Mouse (Mus musculus): ENCODE measurements around the gene Ate1. TPM values are rescaled to one million over a fixed set of nuclear protein-coding genes. Genes with fewer than 3 reads are reported as not detected.
A peak's percentile ranks its signal among the peaks of the same experiment; 100 is the strongest.
"Not testable (repeated sequence)": the region's sequence is repeated elsewhere in the genome, so short reads cannot be mapped to it uniquely, and the experiment has no call there.

Ate1 gene
- polyA plus RNA-seq, 2 experiments from 2014 or later: 35.8 to 41.8 TPM

DNA sequence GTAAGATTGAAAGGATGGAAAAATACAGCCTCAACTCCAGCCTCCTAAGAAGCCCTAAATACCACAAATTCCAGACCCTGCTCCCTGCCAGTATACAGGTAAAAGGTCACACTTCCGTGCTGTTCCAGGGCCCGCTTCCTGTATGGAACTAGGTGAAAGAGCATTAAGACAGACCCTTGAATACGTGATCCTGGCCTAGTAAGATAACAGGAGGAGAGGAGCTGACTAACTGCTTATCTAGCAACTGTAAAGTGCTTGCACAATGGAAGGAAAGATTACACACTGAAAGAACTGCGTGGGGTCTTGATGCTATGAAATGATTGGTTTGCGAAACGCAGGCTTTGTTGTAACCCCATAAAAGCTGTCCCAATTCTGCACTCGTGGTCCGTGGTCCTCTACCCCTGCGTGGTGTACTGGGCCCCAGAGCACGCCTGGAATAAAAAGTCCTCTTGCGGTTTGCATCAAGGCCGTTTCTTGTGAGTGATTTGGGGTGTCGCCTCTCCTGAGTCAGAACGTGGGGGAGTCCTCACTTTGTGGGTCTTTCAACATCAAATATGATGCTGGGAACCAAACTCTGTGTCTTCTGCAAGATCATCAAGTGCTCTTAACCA is 748 bp upstream of the Ate1 start:
- no peak for ATAC-seq

DNA sequence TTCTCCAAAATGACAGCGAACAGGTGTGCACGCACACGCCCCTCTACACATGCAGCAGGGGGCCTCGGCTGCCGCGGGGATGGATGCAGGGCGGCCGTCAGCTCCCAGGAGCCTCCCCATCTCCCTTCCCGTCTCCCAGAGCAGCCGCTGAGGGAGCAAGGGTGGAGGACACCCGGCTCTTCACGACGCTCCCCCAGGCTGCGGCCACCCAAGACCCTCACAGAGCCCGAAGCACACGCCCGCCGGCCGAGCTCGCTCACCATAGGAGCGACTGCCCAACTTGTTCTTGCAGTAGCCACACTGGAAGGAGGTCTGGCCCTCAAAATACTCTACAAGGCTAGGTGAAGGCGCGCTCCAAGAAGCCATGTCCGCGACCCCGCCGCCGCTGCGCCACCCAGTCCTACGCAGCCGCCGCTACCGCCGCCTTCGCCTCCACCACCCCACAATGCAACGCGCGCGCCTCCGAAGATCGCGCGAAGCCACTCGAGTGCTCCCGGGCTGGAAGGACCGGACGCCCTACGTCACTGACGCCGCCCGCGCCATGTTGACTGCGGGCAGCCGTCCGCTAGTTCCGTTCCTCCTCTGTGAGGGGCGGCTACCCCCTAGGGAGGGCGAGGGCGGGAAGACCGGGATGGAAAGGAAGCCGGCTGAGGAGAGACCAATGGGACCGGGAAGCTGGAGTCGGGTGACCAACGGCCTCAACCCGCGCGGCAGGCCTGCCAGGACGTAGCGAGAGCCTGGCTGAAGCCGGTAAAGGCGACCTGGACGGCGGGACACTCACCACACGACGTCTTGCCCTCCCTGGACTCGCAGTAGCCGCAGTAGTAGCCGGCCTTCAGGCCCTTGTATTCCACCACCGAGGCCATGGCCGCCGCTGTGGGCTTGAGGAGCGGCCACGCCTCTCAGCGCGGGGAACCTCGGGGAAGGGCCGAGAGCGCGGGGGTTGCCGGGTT is 797 bp downstream of the Ate1 start:
- ATAC-seq: peak; percentile 97

DNA sequence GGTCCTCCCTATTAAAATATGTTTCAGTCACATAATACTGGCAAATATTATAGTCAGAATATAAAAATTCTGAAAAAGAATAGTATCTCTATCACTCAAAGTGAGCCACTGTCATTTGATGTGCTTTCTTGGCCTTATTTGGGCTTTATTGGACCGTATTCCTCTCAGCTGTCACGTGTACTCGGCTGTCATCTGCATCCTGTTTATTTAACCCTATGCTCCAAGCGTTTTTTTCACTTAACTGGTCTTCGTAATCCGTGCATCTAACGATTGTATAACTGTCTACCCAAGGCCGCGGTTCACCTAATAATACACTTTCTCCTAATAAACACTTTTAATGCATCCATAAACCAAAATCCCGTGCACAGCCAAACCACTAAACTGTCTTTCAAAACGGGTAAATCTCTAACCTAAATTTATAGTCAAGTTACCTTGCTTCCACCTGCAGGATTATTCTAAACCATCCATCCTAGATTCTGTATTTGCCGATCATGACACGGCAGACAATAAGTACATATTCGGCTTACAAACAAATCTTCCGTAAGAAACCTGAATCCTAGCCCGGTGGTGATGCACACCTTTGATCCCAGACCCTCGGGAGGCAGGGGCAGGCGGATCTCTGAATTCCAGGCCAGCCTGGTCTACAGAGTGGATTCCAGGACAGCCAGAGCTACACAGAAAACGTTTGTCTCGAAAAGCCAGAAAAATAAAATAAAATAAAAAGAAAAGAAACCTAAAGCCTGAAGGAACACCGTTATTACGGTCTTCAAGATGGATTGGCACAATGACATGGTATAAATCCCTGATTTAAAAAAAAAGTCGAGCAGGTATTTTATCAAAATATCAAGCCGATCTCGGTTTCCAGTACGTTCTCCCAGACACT is 1.7 kb downstream of the Ate1 start:
- ATAC-seq: no peak

DNA sequence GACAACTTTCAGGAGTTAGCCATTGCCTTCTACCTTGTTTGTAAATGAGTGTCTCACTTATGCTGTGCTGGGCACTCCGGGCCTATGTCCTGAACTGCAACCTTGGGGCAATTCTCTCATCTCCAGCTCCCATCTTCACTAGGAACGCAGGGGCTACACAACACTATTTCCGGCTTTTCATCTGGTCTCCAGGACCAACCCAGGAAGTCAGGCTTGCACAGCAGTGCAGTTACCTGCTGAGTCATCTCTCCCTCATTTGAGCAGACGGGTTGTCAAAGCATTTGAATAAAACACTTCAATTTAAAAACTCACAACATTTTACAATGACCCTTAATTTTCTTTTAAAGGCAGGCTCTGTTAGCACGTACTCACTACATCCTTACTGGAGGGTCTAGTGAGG is 9.9 kb downstream of the Ate1 start:
- ATAC-seq: no peak

DNA sequence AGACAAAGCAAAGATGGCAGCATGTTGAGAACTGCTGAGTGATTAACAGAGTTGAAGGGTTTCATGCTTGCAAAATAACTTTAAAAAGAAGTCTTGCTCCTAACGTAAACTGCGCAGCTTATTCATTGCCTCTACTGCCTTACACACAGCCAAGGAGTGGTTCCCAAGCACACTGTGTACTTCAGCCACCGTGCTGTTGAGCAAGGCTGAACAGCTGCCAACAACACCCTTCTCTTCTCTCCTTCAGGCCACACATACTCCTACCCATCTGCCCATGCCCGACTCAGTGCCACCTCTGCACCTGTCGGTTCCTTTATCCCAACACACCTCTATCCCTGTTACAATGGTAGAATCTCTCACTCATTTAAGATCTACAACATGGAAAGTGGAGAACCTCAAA is 17.2 kb downstream of the Ate1 start:
- ATAC-seq: no peak

DNA sequence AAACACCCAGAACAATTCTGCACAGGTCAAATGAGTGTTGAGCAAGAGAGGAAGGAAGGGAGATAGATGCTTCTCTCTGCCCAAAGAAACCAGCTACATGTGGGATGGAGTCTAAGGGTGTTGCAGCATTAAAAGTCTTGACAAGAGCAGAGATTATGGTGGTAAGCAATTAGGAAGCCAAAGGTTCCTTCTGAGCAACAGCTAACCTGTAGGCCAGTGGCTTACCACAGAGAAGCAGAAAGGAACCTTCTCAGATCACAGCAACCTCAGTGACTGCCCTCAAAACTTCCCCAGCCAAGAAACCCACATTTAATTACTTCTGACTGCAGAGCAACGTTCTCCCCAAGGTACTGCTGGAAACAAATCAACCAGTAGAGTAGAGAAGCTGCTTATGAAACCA is 18.7 kb downstream of the Ate1 start:
- no peak for ATAC-seq

DNA sequence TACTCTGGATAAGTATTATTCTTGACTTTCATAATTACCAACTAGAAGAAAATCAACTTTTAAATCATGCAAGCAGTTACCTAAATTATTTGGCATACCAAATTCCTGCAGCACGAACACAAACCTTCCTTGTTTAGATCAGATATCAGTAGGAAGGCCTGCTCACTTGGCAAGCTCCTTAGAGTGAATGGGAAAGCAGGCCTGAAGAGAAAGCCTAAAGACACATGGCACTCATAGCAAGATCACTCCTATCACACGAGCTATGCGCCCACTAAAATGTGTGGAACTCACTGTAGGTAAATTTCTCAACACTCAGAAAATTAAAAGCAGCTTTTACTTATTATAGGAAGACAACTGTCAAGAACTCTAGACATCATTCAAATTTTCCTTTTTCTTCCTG is 26.8 kb downstream of the Ate1 start:
- ATAC-seq: no peak

DNA sequence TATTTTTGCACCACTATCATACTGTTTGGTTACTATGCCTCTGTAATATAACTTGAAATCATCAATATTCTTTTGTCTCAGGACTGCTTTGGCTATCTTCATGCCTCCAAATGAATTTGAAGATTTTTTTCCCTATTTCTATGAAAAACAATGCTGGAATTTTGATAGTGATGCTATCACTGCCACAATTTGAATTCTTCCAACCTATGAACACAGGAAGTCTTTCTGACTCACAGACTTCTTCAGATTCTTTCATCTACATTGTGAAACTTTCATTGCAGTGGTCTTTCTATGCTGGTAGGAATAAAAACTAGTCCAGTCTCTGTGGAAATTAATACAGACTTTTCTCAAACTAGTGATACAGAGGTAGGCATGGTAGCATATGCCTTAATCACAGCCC is 28.1 kb downstream of the Ate1 start:
- ATAC-seq: no peak

DNA sequence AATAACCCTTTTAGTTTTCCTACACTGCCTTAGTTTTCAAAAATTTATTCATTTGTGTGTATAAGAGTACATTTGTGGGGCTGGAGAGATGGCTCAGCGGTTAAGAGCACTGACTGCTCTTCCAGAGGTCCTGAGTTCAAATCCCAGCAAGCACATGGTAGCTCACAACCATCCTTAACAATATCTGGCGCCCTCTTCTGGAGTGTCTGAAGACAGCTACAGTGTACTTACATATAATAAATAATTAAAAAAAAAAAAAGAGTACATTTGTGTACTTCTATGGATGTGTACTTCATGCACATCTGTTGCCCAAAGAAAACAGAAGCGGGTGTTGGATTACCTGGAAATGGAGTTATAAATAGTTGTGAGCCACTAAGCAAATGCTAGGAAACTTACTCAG is 41.2 kb downstream of the Ate1 start:
- ATAC-seq: not testable (repeated sequence)

DNA sequence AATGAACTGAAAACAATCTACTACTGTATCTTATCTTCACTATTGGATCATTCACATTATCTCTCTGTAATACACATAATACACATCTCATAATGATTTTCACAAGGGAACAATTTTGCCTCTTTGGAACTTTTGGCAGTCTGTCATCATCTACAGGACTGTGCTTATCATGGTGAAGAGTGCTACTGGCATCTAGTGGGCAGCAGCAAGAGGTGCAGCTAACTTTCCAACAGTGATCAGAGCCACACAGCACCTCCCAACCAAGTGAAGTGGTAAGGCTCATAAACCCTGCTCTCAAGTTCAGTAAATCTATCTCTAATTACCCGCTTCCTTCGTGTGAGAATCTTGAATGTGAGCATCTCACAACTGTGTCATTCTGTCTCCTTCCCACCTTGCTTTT is 44.2 kb downstream of the Ate1 start:
- peak; percentile 61 for ATAC-seq

DNA sequence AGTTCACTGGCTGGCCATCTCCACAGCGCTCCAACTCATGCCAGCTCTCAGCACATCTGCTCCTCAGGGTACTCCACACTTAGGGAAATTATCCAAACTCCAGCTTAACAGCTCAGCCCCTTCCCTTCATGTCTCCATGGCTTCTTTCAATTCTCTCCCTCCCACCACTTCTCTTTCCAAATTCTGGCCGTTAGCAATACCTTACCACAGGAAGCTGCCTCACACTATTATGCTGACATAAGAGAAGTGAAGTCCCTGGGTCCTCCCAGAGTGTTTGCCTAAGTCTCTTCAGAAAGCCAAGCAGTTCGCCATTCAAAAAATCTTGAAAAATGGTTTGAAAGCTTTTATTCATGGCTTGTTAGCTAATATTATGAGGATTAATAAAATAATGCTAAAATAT is 46.3 kb downstream of the Ate1 start:
- no peak for ATAC-seq

DNA sequence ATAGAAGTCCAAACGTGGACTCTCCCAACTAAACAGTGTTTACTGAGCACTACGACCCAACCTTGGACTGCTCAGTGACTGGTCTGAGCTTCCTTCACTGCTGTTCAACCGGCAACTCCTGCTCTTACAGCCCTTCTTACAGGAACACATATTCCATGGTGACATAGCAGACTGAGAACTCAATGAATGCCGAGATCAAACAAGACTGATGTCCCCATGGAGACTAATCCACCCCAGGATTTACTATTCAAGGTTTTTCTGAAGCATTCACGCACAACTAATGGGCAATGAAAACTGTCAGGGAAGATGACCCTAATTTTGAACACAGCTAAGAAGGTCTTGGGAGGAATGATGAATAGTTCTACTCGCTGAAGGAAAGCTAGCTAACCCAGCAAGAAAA is 47.5 kb downstream of the Ate1 start:
- no peak for ATAC-seq

DNA sequence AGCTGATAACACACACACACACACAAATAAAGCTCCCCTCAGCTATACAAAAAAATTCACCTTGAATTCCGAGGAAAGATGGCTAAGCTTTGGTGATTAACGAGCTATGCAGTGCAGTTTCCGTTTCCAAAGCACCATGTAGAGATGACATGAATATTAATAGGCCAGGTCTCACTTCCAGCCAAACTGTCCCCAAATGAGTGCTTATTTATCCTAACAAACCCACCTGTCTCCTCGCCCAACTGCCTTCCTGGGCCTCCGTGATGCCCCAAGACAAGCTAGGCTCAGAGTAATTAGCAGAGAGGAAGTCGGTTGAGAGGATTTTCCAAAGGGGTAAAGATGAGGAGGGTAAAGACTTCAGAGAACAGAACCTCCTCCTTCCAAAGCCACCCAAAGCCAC is 49.1 kb downstream of the Ate1 start:
- ATAC-seq: no peak

DNA sequence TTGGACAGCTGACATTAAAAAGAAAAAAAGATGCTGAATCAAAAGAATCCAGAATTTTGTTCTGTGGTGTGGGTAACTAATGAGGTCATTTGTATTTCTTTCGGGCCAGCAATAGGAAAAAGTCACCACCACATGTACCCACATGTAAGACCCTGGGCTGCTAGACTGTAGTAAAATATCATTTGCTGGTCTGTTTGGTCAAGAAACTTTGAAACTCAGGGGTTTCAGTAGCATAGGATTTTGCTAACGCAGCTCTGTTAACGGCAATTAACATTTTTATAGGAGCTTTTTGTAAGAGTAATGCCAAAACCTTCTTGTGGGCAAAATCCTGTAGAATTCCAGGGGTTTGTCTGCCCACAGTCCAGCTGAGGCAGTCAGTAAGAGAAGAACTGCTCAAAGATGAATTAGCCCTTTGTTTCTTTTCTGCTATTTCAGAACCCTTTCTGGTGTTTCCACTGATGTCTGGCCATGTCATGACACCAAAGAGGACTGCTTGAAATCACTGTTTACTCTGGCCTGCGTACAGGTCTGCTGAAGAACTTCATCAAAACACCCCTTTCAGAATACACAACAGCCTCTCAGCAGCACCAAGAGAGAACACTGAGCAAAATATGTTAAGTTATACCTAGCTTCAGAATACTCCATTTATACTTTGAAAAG is 64.5 kb downstream of the Ate1 start:
- no peak for ATAC-seq

DNA sequence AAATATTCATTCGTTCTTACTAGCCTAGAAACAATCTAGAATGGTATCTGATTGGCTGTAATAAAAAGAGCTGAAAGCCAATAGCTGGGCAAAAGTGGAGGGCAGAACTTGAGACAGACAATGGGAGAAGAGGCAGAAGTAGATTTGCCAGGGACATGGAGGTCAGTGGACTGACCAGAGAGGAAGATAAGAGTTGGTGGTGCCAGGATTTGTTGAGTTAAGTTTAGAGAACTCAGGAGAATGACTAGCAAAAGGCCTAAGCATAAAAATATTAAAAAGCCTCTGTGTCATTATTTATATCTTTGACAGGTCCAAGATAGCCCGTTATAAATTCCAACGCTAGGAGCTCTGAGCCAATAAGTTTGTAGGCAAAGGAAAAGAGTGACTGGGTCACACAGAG is 65.9 kb downstream of the Ate1 start:
- no peak for ATAC-seq

DNA sequence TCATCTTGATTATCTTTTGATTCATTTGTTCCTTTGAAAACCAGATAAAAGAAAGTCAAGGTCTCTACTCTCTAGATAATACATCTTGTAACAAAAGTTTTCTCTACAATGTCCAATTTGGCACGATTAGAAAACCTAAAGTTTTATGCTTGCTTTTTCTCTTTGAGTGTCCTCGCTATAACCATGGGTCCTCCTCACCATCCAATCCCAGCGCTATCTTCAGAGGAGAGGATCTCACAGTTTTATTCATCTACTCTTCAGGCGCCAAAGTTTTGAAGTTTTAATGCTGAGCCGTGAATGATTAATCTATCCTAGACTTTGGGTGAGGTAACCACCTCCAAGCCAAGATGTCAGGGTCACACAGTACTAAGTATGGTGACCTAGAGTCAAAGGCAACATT is 84.4 kb downstream of the Ate1 start:
- ATAC-seq: no peak

DNA sequence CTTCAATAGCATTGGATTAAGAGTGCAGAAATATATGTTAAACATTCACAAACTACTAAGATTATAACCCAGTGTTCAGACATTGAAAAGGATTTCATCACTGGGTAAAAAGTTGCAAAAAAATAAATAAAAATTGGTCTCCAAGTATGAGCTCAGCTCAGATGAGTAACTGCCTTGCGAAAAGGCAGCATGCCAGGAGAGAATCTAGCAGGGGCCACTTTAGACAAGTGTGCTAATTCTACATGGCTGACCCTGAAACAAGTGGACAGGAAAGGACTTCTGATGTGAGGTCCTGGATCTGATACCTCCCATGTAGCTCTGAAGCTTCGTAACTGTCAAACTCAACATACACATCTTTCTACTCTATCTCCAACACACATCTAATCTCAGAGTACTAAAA is 88.0 kb downstream of the Ate1 start:
- no peak for ATAC-seq

DNA sequence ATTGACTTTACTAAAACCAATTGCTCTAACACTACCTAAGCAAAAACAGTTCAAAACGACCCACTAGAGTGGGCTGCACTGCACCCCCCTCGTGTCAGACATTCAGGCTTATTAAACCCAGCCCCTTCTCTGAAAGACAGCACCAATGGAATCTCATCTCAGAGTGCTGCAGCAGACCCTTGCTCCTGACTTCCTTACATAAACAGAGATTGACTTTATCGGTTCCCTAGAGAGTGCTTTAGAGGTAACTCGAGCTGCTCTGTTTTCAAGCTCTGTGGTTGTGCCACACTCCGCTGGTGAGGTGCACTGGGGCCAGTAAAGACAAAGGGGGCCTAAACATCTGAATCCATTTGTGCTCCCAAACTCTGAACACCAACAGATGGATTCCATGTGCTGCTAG is 93.6 kb downstream of the Ate1 start:
- no peak for ATAC-seq

DNA sequence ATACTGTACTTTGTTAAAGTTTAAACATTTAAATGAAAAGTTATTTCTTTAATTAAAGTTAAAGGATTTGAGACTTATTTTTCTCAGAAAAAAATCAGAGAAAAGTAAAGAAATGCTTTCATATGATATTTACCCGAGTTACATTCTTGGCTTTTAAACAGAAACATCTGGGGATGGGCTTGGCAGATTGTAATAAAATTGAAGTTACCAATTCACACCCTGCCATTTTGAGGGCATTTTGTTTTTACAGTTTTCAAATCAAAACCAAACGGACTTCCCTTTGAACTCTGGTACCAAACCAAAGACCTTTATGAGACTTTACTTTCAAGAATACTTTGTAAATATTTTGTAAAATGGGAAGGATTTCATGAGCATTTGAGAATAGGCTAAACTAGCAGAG is 94.2 kb downstream of the Ate1 start:
- no peak for ATAC-seq

DNA sequence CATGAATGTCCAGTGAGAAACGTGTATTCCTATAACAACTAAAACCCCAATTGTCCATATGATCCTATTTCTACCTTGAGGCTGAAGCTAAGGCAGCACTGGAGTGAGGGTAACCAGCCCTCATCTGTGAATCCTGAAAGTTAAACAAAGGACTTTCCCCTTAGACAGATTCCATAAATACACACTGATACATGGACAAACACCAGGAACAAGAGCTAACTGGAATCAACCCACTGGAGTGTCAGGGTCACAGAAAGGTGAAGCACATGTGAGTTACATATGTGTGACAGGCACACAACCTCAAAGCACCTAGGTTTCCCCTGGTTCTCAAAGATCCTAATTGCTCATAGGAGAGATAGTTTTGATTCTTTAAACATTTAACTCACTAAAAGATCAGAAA is 100.2 kb downstream of the Ate1 start:
- ATAC-seq: no peak

DNA sequence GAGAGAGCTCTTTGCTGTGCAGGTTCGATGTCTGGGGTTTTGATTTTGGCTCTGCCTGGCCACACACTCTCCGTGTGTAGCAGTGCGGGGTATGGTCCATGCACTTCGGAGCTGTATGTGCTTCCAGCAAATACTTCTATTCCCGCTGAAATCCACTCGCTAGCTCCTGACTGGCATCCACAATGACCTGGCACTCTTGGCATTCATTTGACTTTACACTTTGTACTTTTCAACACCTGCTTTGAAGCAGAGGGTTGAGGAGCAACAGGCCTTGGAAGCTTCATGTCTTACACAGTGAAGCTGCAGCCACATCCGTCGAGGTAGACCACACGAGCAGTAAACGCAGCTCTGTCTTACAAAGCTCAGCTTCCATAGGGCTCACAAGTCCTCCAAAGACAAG is 112.5 kb downstream of the Ate1 start:
- ATAC-seq: no peak

DNA sequence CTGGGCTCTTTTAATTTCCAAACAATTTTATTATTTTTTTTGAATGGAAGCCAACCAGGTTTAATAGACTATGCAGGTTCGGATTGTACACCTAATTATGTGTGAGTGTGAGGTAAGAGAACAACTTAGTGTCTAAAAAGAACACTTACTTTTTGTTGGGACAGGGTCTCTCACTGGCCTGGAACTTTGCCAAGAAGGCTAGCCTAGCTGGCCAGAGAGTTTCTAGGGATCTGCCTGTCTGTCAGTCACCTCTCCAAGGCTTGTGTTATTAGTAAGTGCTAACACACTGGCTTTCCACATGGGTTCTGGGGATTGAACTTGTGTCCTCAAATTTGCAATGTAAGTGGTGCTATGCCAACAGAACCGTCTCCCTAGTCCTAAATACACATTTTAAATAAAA is 116.8 kb downstream of the Ate1 start:
- ATAC-seq: no peak

DNA sequence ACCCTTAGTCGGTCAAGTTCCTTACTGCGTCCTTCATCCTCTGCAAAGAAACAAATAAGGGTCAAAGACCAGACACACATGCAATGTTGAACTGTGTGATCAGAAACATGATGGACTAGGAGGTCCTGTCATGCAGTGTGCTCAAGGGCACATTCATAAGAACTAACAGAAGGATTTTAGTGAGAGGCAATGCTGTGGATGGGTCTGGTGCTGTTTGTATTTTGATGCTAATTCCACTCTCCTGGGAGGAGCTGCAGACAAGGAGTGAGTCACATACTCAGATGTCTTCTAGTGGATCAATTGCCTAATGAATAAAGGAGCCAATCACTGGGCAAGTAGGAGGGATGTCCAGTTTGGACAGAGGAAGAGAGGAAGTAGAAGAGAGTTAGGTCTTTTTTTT is 125.5 kb downstream of the Ate1 start:
- ATAC-seq: no peak
